Mouse (Mus musculus): ENCODE data around the gene Wdfy2. TPM values are rescaled to one million over a fixed set of nuclear protein-coding genes. Genes with fewer than 3 reads are reported as not detected.

The Wdfy2 gene
- polyA plus RNA-seq, 1 experiment from 2014 or later, result 17.9 TPM

Small RNA genes within 50 kb of the gene (microRNA-seq; reads per million reads assigned to microRNA genes)
- not detected for gene Mir6541 (ENCODE audit: insufficient number of aligned reads)
- gene Mir8098 (ENCODE audit: insufficient number of aligned reads), result 4.2 reads per million

Other genes starting within 250 kb of the Wdfy2 start
- not detected in 2 replicates for gene Serpine3, start 174.0 kb upstream of the Wdfy2 start, polyA plus RNA-seq (2014; fragmentation: Nextera tagmentation; extraction: Ambion mirVana)
- 34.3 and 34.6 TPM in 2 replicates for gene Ints6, start 76.5 kb upstream of the Wdfy2 start, polyA plus RNA-seq (2014; fragmentation: Nextera tagmentation; extraction: Ambion mirVana)
- not detected in 2 replicates for gene Defb48, start 146.8 kb downstream of the Wdfy2 start, polyA plus RNA-seq (2014; fragmentation: Nextera tagmentation; extraction: Ambion mirVana)
- gene Defb47, start 160.4 kb downstream of the Wdfy2 start, polyA plus RNA-seq (2014; fragmentation: Nextera tagmentation; extraction: Ambion mirVana), result not detected in 2 replicates
- not detected in 2 replicates for gene Defb43, start 174.1 kb downstream of the Wdfy2 start, polyA plus RNA-seq (2014; fragmentation: Nextera tagmentation; extraction: Ambion mirVana)
- not detected in 2 replicates for gene Defb42, start 209.3 kb downstream of the Wdfy2 start, polyA plus RNA-seq (2014; fragmentation: Nextera tagmentation; extraction: Ambion mirVana)
- gene Defb30, start 212.3 kb downstream of the Wdfy2 start, polyA plus RNA-seq (2014; fragmentation: Nextera tagmentation; extraction: Ambion mirVana), result not detected in 2 replicates